Mouse (Mus musculus): ENCODE data around the gene Flt1. TPM values are rescaled to one million over a fixed set of nuclear protein-coding genes. Genes with fewer than 3 reads are reported as not detected.

Flt1 gene
- polyA plus RNA-seq, 1 experiment from 2014 or later = 11.2 TPM

DNA sequence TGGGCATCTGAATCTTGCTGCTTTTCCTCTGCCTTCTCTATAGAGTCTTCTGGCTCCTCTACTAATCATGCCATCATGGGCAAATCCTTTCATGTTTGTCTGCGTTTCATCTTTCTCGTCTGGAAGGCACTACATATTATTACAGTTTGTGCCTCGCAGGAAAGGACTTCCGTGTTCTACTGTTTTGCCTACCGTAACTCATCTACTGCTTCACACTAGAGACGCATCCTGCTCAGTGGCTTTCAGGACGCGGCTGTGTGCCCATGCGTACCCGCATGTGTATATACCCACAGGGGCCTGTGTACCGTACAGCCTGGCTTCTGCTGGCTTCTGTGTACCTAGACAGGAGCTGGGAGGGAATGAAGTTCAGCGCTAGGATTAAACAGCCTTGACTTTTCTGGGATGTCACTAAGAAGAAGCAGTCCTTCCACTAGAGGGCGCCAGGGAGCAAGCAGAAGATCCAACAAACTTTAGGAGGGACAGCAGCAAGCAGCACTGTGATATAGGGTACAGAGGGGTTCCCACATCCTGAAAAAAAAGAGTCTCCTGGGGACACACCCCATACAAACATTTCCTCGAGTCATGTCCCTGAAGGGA, 142.0 kb downstream of the Flt1 start:
- Histone ChIP-seq H3K9me3 (ENCODE audit: control insufficient read depth, low read length) (no peaks in the 10 kb centered on the region), H3K4me2 (no peak overlapping the region), H3K36me3 (ENCODE audit: control insufficient read depth, insufficient read depth, low read length) (no peaks in the 10 kb centered on the region), H3K9ac (ENCODE audit: low read length) (no peak overlapping the region), H3K4me3 (ENCODE audit: low read depth, low read length) (no peak overlapping the region), H3K4me1 (ENCODE audit: control insufficient read depth, insufficient read depth, low read length) (no peaks in the 10 kb centered on the region), H3K27me3 (ENCODE audit: control insufficient read depth, insufficient read depth, low read length) (no peaks in the 10 kb centered on the region), H3K27ac (ENCODE audit: low read depth, low read length) (no peak overlapping the region)
- peak; percentile 95 for DNase-seq (ENCODE audit: low spot score, missing footprints)
- 48% methylated on average over 14 of the region's 14 CpGs for WGBS
- no peak for ATAC-seq (ENCODE audit: low FRiP score)

DNA sequence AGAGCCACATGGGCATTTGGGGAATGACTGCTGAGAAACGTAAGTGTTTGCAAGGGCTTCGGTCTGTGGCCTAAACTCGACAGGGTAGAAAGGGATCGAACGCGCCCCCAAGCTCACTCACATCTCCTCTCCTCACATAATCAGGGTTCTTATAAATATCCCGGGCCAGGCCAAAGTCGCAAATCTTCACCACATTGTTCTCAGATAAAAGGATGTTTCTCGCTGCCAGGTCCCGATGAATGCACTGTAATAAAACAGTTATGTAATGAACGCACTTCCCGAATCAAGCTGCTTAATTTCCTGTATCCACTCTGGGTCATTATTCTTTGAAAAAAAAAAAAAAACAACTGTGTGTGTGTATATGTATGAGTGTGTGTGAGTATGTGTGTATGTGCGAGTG, 145.6 kb downstream of the Flt1 start:
- ATAC-seq (ENCODE audit: low FRiP score) (no peak), DNase-seq (ENCODE audit: low spot score, missing footprints) (no peak)
- H3K4me2 ChIP-seq = no peak overlapping the region
- H3K27me3 ChIP-seq (ENCODE audit: control insufficient read depth, insufficient read depth, low read length) = no peaks in the 10 kb centered on the region
- no peaks in the 10 kb centered on the region for H3K4me1 ChIP-seq (ENCODE audit: control insufficient read depth, insufficient read depth, low read length)
- H3K9ac ChIP-seq (ENCODE audit: low read length) = no peak overlapping the region
- H3K4me3 ChIP-seq (ENCODE audit: low read depth, low read length) = no peak overlapping the region
- no peak overlapping the region for H3K27ac ChIP-seq (ENCODE audit: low read depth, low read length)
- H3K9me3 ChIP-seq (ENCODE audit: control insufficient read depth, low read length) = no peaks in the 10 kb centered on the region
- H3K36me3 ChIP-seq (ENCODE audit: control insufficient read depth, insufficient read depth, low read length) = no peaks in the 10 kb centered on the region
- WGBS = 93% methylated on average over 13 of the region's 13 CpGs

- Histone ChIP-seq H3K9ac (ENCODE audit: low read length) (no peak overlapping the region), H3K4me2 (no peak overlapping the region), H3K4me3 (ENCODE audit: low read depth, low read length) (no peak overlapping the region), H3K27ac (ENCODE audit: low read depth, low read length) (no peak overlapping the region), H3K9me3 (ENCODE audit: control insufficient read depth, low read length) (no peaks in the 10 kb centered on the region), H3K4me1 (ENCODE audit: control insufficient read depth, insufficient read depth, low read length) (no peaks in the 10 kb centered on the region), H3K27me3 (ENCODE audit: control insufficient read depth, insufficient read depth, low read length) (no peaks in the 10 kb centered on the region), H3K36me3 (ENCODE audit: control insufficient read depth, insufficient read depth, low read length) (no peaks in the 10 kb centered on the region)
- no peak for DNase-seq (ENCODE audit: low spot score, missing footprints)
- ATAC-seq (ENCODE audit: low FRiP score) = no peak
- 86% methylated on average over 8 of the region's 8 CpGs for WGBS
Observed at GRCm38 (mm10) chr5:147579691-147580090, 146.1 kb downstream of the Flt1 start.

DNA sequence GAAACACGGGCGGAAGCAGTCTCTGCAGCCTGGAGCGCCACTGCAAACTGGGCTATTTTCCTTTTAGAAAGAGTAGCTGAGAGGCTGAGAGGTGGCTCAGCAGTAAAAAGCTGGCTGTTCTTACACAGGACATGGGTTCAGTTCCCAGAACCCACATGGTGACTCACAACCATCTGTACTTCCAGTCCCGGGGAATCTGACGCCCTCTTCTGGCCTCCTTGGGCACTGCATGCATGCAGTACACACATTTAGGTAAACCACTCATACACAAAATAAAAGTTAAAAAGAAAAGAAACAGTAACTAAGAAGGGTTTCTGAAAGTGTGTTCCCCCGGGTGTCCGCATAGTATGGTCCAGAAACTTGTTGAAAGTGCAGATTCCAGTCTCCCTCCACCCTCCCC, 146.7 kb downstream of the Flt1 start:
- no peaks in the 10 kb centered on the region for H3K27me3 ChIP-seq (ENCODE audit: control insufficient read depth, insufficient read depth, low read length)
- ATAC-seq (ENCODE audit: low FRiP score) (no peak), DNase-seq (ENCODE audit: low spot score, missing footprints) (no peak)
- no peaks in the 10 kb centered on the region for H3K9me3 ChIP-seq (ENCODE audit: control insufficient read depth, low read length)
- no peak overlapping the region for H3K9ac ChIP-seq (ENCODE audit: low read length)
- H3K4me1 ChIP-seq (ENCODE audit: control insufficient read depth, insufficient read depth, low read length) = no peaks in the 10 kb centered on the region
- no peak overlapping the region for H3K4me2 ChIP-seq
- 87% methylated on average over 7 of the region's 7 CpGs for WGBS
- H3K27ac ChIP-seq (ENCODE audit: low read depth, low read length) = no peak overlapping the region
- H3K4me3 ChIP-seq (ENCODE audit: low read depth, low read length) = no peak overlapping the region
- no peaks in the 10 kb centered on the region for H3K36me3 ChIP-seq (ENCODE audit: control insufficient read depth, insufficient read depth, low read length)

- DNase-seq (ENCODE audit: low spot score, missing footprints) = no peak
Observed at GRCm38 (mm10) chr5:147577003-147577402, 148.8 kb downstream of the Flt1 start.

GRCm38 (mm10) chr5:147574517-147574916, 151.3 kb downstream of the Flt1 start:
- 66% methylated on average over 8 of the region's 8 CpGs for WGBS
- H3K4me2 ChIP-seq = no peak overlapping the region
- no peaks in the 10 kb centered on the region for H3K4me1 ChIP-seq (ENCODE audit: control insufficient read depth, insufficient read depth, low read length)
- no peak for DNase-seq (ENCODE audit: low spot score, missing footprints)
- no peak for ATAC-seq (ENCODE audit: low FRiP score)
- H3K27ac ChIP-seq (ENCODE audit: low read depth, low read length) = no peak overlapping the region
- no peaks in the 10 kb centered on the region for H3K9me3 ChIP-seq (ENCODE audit: control insufficient read depth, low read length)
- no peaks in the 10 kb centered on the region for H3K27me3 ChIP-seq (ENCODE audit: control insufficient read depth, insufficient read depth, low read length)
- H3K9ac ChIP-seq (ENCODE audit: low read length) = no peak overlapping the region
- H3K36me3 ChIP-seq (ENCODE audit: control insufficient read depth, insufficient read depth, low read length) = no peaks in the 10 kb centered on the region
- no peak overlapping the region for H3K4me3 ChIP-seq (ENCODE audit: low read depth, low read length)

More at GRCm38 (mm10) chr5:147577003-147577402, 148.8 kb downstream of the Flt1 start:
- H3K27me3 ChIP-seq (ENCODE audit: control insufficient read depth, insufficient read depth, low read length) = no peaks in the 10 kb centered on the region
- no peaks in the 10 kb centered on the region for H3K36me3 ChIP-seq (ENCODE audit: control insufficient read depth, insufficient read depth, low read length)
- ATAC-seq (ENCODE audit: low FRiP score) = no peak
- no peaks in the 10 kb centered on the region for H3K9me3 ChIP-seq (ENCODE audit: control insufficient read depth, low read length)
- 80% methylated on average over 6 of the region's 6 CpGs for WGBS
- no peak overlapping the region for H3K4me2 ChIP-seq
- no peak overlapping the region for H3K27ac ChIP-seq (ENCODE audit: low read depth, low read length)
- no peak overlapping the region for H3K9ac ChIP-seq (ENCODE audit: low read length)
- no peaks in the 10 kb centered on the region for H3K4me1 ChIP-seq (ENCODE audit: control insufficient read depth, insufficient read depth, low read length)
- no peak overlapping the region for H3K4me3 ChIP-seq (ENCODE audit: low read depth, low read length)

DNA sequence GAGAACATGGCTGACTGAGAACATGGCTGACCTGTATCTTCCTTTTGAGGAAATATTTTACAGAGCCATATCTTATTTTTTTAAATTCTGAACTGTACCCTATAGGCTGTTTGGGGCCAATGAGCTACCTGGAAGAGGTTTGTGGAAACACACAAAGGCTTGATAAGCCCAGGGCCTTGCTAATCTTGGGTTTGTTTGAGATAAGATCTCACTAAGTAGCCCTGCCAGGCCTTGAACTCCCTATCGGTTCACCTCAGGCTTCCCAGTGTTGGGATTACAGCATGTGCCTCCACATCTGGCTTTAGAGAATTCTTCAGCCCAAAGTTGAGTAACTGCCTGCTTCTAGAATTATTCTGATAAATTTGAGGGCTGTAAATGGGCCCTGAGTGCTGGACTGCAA, 152.3 kb downstream of the Flt1 start:
- WGBS = 91% methylated on average over 1 of the region's 1 CpGs
- no peaks in the 10 kb centered on the region for H3K9me3 ChIP-seq (ENCODE audit: control insufficient read depth, low read length)
- no peak overlapping the region for H3K9ac ChIP-seq (ENCODE audit: low read length)
- ATAC-seq (ENCODE audit: low FRiP score) (no peak), DNase-seq (ENCODE audit: low spot score, missing footprints) (no peak)
- H3K4me3 ChIP-seq (ENCODE audit: low read depth, low read length) = no peak overlapping the region
- H3K27me3 ChIP-seq (ENCODE audit: control insufficient read depth, insufficient read depth, low read length) = no peaks in the 10 kb centered on the region
- no peak overlapping the region for H3K4me2 ChIP-seq
- no peaks in the 10 kb centered on the region for H3K4me1 ChIP-seq (ENCODE audit: control insufficient read depth, insufficient read depth, low read length)
- no peak overlapping the region for H3K27ac ChIP-seq (ENCODE audit: low read depth, low read length)
- H3K36me3 ChIP-seq (ENCODE audit: control insufficient read depth, insufficient read depth, low read length) = no peaks in the 10 kb centered on the region

GRCm38 (mm10) chr5:147572695-147573094, 153.1 kb downstream of the Flt1 start:
- Histone ChIP-seq H3K9me3 (ENCODE audit: control insufficient read depth, low read length) (no peaks in the 10 kb centered on the region), H3K4me2 (no peak overlapping the region), H3K27ac (ENCODE audit: low read depth, low read length) (no peak overlapping the region), H3K4me3 (ENCODE audit: low read depth, low read length) (no peak overlapping the region), H3K27me3 (ENCODE audit: control insufficient read depth, insufficient read depth, low read length) (no peaks in the 10 kb centered on the region), H3K9ac (ENCODE audit: low read length) (no peak overlapping the region), H3K4me1 (ENCODE audit: control insufficient read depth, insufficient read depth, low read length) (no peaks in the 10 kb centered on the region), H3K36me3 (ENCODE audit: control insufficient read depth, insufficient read depth, low read length) (no peaks in the 10 kb centered on the region)
- DNase-seq (ENCODE audit: low spot score, missing footprints) (no peak), ATAC-seq (ENCODE audit: low FRiP score) (no peak)
- 91% methylated on average over 7 of the region's 7 CpGs for WGBS

DNA sequence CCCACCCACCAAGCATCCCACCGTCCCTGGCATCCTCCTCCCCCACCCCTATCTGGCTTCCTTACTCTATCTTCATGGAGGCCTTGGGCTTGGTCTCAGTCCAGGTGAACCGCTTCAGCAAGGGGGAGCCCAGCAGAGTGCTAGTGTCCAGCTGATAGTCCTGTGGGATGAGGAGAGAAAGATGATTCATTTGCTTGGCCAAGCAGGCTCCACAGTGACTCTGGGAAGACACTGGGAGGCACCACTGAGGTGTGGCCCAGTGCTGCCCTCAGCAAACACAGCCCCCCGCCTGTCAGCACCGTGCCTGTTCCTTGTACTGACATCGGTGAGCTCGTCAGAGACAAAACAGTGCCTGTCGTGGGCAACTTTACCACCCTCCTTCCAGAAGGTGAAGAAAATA, 159.5 kb downstream of the Flt1 start:
- H3K36me3 ChIP-seq (ENCODE audit: control insufficient read depth, insufficient read depth, low read length) = no peaks in the 10 kb centered on the region
- no peaks in the 10 kb centered on the region for H3K27me3 ChIP-seq (ENCODE audit: control insufficient read depth, insufficient read depth, low read length)
- ATAC-seq (ENCODE audit: low FRiP score) (no peak), DNase-seq (ENCODE audit: low spot score, missing footprints) (no peak)
- H3K4me2 ChIP-seq = no peak overlapping the region
- H3K4me1 ChIP-seq (ENCODE audit: control insufficient read depth, insufficient read depth, low read length) = peaks cover 4% of the 10 kb centered on the region; the same call in 1 of the 2 replicates
- no peak overlapping the region for H3K4me3 ChIP-seq (ENCODE audit: low read depth, low read length)
- 73% methylated on average over 7 of the region's 7 CpGs for WGBS
- no peaks in the 10 kb centered on the region for H3K9me3 ChIP-seq (ENCODE audit: control insufficient read depth, low read length)
- no peak overlapping the region for H3K27ac ChIP-seq (ENCODE audit: low read depth, low read length)
- no peak overlapping the region for H3K9ac ChIP-seq (ENCODE audit: low read length)
